Mouse (Mus musculus) MEL (cell line): Measurements from ENCODE around the gene S100pbp. TPM values are rescaled to one million over a fixed set of nuclear protein-coding genes. Genes with fewer than 3 reads are reported as not detected.

ENCODE experiments used
- DNase-seq: peaks from one replicate; pipeline ENCODE4 v3.0.0; 2011; ENCODE audit warnings: low read depth, low spot score
- H3K27ac ChIP-seq: 2 replicates; pipeline ENCODE4 v1.5.1; 2012; ENCODE audit warnings: low read depth, mild to moderate bottlenecking, control low read depth, low read length, moderate library complexity; ENCODE audit not compliant: control insufficient read depth
- H3K27me3 ChIP-seq, 2 experiments: fragments of 150-350 bp in 1 of 2; sonication (generic) in 1 of 2; 2 replicates each; pipeline ENCODE4 v1.6.1; 2012; ENCODE audit warnings: low read length in 2 of 2, mild to moderate bottlenecking in 2 of 2, improper control_type of control experiment in 1 of 2, moderate library complexity in 1 of 2; ENCODE audit not compliant: insufficient read depth in 2 of 2, control insufficient read depth in 1 of 2
- H3K36me3 ChIP-seq, 2 experiments: 2 replicates each; pipeline ENCODE4 v1.6.1; 2012 to 2014; ENCODE audit warnings: low read length in 2 of 2, improper control_type of control experiment in 1 of 2, inconsistent platforms in 1 of 2, mild to moderate bottlenecking in 1 of 2; ENCODE audit not compliant: insufficient read depth in 2 of 2, control insufficient read depth in 1 of 2
- H3K4me1 ChIP-seq, 2 experiments: fragments of 150-350 bp in 1 of 2; sonication (generic) in 1 of 2; 2 replicates each; pipeline ENCODE4 v1.6.1; 2012; ENCODE audit warnings: low read length in 2 of 2, improper control_type of control experiment in 1 of 2, mild to moderate bottlenecking in 1 of 2; ENCODE audit not compliant: insufficient read depth in 2 of 2, control insufficient read depth in 1 of 2
- H3K4me3 ChIP-seq, 2 experiments: fragments of 150-350 bp in 1 of 2; sonication (generic) in 1 of 2; 2 replicates each; pipeline ENCODE4 v1.5.1; 2012; ENCODE audit warnings: low read depth in 2 of 2, low read length in 2 of 2, mild to moderate bottlenecking in 2 of 2, moderate library complexity in 2 of 2, control low read depth in 1 of 2, improper control_type of control experiment in 1 of 2; ENCODE audit not compliant: control insufficient read depth in 1 of 2, insufficient read depth in 1 of 2
- H3K79me2 ChIP-seq: 2 replicates; pipeline ENCODE4 v1.6.1; 2012; ENCODE audit warnings: mild to moderate bottlenecking, low read length, moderate library complexity; ENCODE audit not compliant: control insufficient read depth, poor library complexity, insufficient read depth
- H3K9ac ChIP-seq: 2 replicates; pipeline ENCODE4 v1.6.1; 2012; ENCODE audit warnings: low read depth, mild to moderate bottlenecking, control low read depth, low read length, moderate library complexity; ENCODE audit not compliant: control insufficient read depth, poor library complexity, severe bottlenecking
- H3K9me3 ChIP-seq: fragments of 150-350 bp; sonication (generic); replicated peaks from 2 replicates; pipeline ENCODE4 v1.6.1; 2012; ENCODE audit warnings: mild to moderate bottlenecking, low read length, improper control_type of control experiment, moderate library complexity; ENCODE audit not compliant: insufficient read depth
- CHD2 ChIP-seq: IDR thresholded peaks from 2 replicates; pipeline ENCODE4 v1.6.1; 2011; ENCODE audit warnings: low read length, improper control_type of control experiment
- CTCF ChIP-seq, 3 experiments: IDR thresholded peaks in 2 of 3; conservative IDR thresholded peaks in 1 of 3; 2 replicates each; pipeline ENCODE4 v1.5.1; 2011 to 2012; ENCODE audit warnings: low read length in 3 of 3, low read depth in 2 of 3, mild to moderate bottlenecking in 2 of 3, improper control_type of control experiment in 1 of 3, inconsistent platforms in 1 of 3, mixed read lengths in 1 of 3, moderate library complexity in 1 of 3; ENCODE audit not compliant: control insufficient read depth in 1 of 3, insufficient read depth in 1 of 3, poor library complexity in 1 of 3, severe bottlenecking in 1 of 3
- ELF1 ChIP-seq: IDR thresholded peaks from 2 replicates; pipeline ENCODE4 v1.6.1; 2014; ENCODE audit warnings: low read depth, mild to moderate bottlenecking, inconsistent platforms, low read length, improper control_type of control experiment, moderate library complexity
- EP300 ChIP-seq, 2 experiments: IDR thresholded peaks; 2 replicates each; pipeline ENCODE4 v1.6.1; 2011; ENCODE audit warnings: improper control_type of control experiment in 2 of 2, low read length in 2 of 2, low read depth in 1 of 2, mild to moderate bottlenecking in 1 of 2
- GABPA ChIP-seq: IDR thresholded peaks from 2 replicates; pipeline ENCODE4 v1.6.1; 2012; ENCODE audit warnings: low read depth, mild to moderate bottlenecking, inconsistent platforms, low read length, improper control_type of control experiment, moderate library complexity
- HCFC1 ChIP-seq: IDR thresholded peaks from 2 replicates; pipeline ENCODE4 v1.6.1; 2012; ENCODE audit warnings: low read depth, mild to moderate bottlenecking, inconsistent platforms, low read length, improper control_type of control experiment, moderate library complexity
- KAT2A ChIP-seq: conservative IDR thresholded peaks from 2 replicates; pipeline ENCODE4 v1.6.1; 2012; ENCODE audit warnings: low read depth, low read length, improper control_type of control experiment, inconsistent platforms
- MAFK ChIP-seq: IDR thresholded peaks from 2 replicates; pipeline ENCODE4 v1.6.1; 2011; ENCODE audit warnings: low read depth, mild to moderate bottlenecking, low read length, improper control_type of control experiment, borderline replicate concordance
- MAX ChIP-seq: IDR thresholded peaks from 2 replicates; pipeline ENCODE4 v1.6.1; 2011; ENCODE audit warnings: low read length, improper control_type of control experiment
- MEF2A ChIP-seq: IDR thresholded peaks from 2 replicates; pipeline ENCODE4 v1.6.1; 2014; ENCODE audit warnings: low read depth, mild to moderate bottlenecking, inconsistent platforms, low read length, improper control_type of control experiment; ENCODE audit not compliant: poor library complexity, insufficient replicate concordance, severe bottlenecking; ENCODE audit errors: extremely low read depth
- MYB ChIP-seq: IDR thresholded peaks from 2 replicates; pipeline ENCODE4 v1.6.1; 2011; ENCODE audit warnings: mild to moderate bottlenecking, low read depth, low read length, improper control_type of control experiment
- NELFE ChIP-seq: IDR thresholded peaks from 2 replicates; pipeline ENCODE4 v1.6.1; 2011; ENCODE audit warnings: low read depth, low read length, improper control_type of control experiment
- POLR2AphosphoS5 ChIP-seq: IDR thresholded peaks from 2 replicates; pipeline ENCODE4 v1.6.1; 2012; ENCODE audit warnings: low read depth, borderline replicate concordance, mild to moderate bottlenecking, inconsistent platforms, low read length, moderate library complexity, mixed read lengths
- RCOR1 ChIP-seq: IDR thresholded peaks from 2 replicates; pipeline ENCODE4 v1.6.1; 2012; ENCODE audit warnings: low read depth, mild to moderate bottlenecking, inconsistent platforms, low read length, improper control_type of control experiment
- SIN3A ChIP-seq: IDR thresholded peaks from 2 replicates; pipeline ENCODE4 v1.6.1; 2012; ENCODE audit warnings: low read length, improper control_type of control experiment, inconsistent platforms
- SMC3 ChIP-seq: IDR thresholded peaks from 2 replicates; pipeline ENCODE4 v1.6.1; 2011; ENCODE audit warnings: low read depth, low read length, improper control_type of control experiment
- TAL1 ChIP-seq: IDR thresholded peaks from 2 replicates; pipeline ENCODE4 v1.6.1; 2012; ENCODE audit warnings: mild to moderate bottlenecking, inconsistent platforms, low read length, moderate library complexity, mixed read lengths
- TBP ChIP-seq: IDR thresholded peaks from 2 replicates; pipeline ENCODE4 v1.8.0; 2011; ENCODE audit warnings: low read depth, low read length, improper control_type of control experiment
- TCF12 ChIP-seq: IDR thresholded peaks from 2 replicates; pipeline ENCODE4 v1.6.1; 2014; ENCODE audit warnings: low read depth, mild to moderate bottlenecking, inconsistent platforms, low read length, improper control_type of control experiment, moderate library complexity
- UBTF ChIP-seq: IDR thresholded peaks from 2 replicates; pipeline ENCODE4 v1.6.1; 2012; ENCODE audit warnings: low read depth, mild to moderate bottlenecking, inconsistent platforms, low read length, improper control_type of control experiment, moderate library complexity, borderline replicate concordance; ENCODE audit not compliant: insufficient read depth
- USF1 ChIP-seq: IDR thresholded peaks from 2 replicates; pipeline ENCODE4 v1.6.1; 2014; ENCODE audit warnings: low read depth, mild to moderate bottlenecking, inconsistent platforms, low read length, improper control_type of control experiment, moderate library complexity
- USF2 ChIP-seq, 2 experiments: IDR thresholded peaks; 2 replicates each; pipeline ENCODE4 v1.6.1; 2011 to 2012; ENCODE audit warnings: improper control_type of control experiment in 2 of 2, low read length in 2 of 2, borderline replicate concordance in 1 of 2, inconsistent platforms in 1 of 2, low read depth in 1 of 2, mild to moderate bottlenecking in 1 of 2; ENCODE audit not compliant: insufficient read depth in 1 of 2
- ZC3H11A ChIP-seq: IDR thresholded peaks from 2 replicates; pipeline ENCODE4 v1.6.1; 2012; ENCODE audit warnings: low read depth, mild to moderate bottlenecking, inconsistent platforms, low read length, improper control_type of control experiment
- ZNF384 ChIP-seq: IDR thresholded peaks from 2 replicates; pipeline ENCODE4 v1.6.1; 2012; ENCODE audit warnings: low read depth, mild to moderate bottlenecking, inconsistent platforms, low read length, improper control_type of control experiment
- polyA plus RNA-seq, 2 experiments: library from polyadenylated mRNA; stranded (reverse) in 1 of 2; unstranded in 1 of 2; fragments of >175 nt in 1 of 2; fragments of >200 nt in 1 of 2; gene quantifications; 2 replicates each; pipeline versions ENCODE4 v1.2.1 to v1.2.4; 2012; ENCODE audit warnings: low replicate concordance in 2 of 2, low read depth in 1 of 2; ENCODE audit not compliant: insufficient read length in 2 of 2, insufficient read depth in 1 of 2, missing spikeins in 1 of 2
- total RNA-seq: library from RNA; depleted of rRNA; stranded (reverse); fragments of 300-350 nt; gene quantifications from 2 replicates; pipeline ENCODE4 v1.2.3, GENCODE M21; 2012

Gene S100pbp
- total and polyA plus RNA-seq, 3 experiments = 11.6 to 28.3 TPM; not detected in 1

DNA sequence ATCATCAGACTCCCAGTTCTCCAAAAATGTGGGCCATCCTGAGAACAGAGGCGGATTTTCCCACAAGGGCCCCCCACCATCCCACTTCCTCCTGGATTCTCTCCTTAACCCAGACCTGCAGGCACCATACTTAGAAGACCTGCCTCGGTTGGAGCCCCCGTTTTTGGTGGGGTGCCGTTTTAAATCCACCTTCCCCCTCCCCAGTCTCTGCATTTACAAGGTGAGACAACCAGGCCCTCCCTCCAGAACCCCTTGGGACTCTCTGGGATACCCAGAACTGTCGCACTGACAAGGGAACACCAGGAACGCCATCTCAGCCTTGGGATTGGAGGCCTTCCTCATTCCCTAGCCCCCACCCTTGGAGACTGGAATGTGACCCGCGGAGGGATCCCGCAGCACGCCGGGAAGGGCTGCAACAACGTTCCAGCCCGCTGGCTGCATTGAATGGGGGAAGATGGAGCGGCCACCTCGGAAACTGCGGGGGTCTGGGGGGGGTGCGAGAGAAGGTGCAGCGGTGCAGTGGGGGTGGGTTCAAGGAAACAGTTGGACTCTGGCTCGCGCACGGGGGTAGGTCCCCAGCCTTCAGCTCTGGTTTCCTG lies 48.4 kb upstream of the S100pbp start:
- Histone ChIP-seq H3K79me2 (no peaks in the 10 kb centered on the region), H3K4me3 (no peak overlapping the region), H3K27ac (no peak overlapping the region), H3K9ac (no peak overlapping the region), H3K36me3 (peaks cover 0 to 25% of the 10 kb centered on the region in 2 experiments; a peak in 2 of 4 replicates), H3K9me3 (no peaks in the 10 kb centered on the region), H3K27me3 (no peaks in the 10 kb centered on the region), H3K4me1 (peaks cover 16 to 28% of the 10 kb centered on the region in 2 experiments)
- DNase-seq = no peak
- no peak for TF ChIP-seq ELF1
- TF ChIP-seq RCOR1 = no peak

DNA sequence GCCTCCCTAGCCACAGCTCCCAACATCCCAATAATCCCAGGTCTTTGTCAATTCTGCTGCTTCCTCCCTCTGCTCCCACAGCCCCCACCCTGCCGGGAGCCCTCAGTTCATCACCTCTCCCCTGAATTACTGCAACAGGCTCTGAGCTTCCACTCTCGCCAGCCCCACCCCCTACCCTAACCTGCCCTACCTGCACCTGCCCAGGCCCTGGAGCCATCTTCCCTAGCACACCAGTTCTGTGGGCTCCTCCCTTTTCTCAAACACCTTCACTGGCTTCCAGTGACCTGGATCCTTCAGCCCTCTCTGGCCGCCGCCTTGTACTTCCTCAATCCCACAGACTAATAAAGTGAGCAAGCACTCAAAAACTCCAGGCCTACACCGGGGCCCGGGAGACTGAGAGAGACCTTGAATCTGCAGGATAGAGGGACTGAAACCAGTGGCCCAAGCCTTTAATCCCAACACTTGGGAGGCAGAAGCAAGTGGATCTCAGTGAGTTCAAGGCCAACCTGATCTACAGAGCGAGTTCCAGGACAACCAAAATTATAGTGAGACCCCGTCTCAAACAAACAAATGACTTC lies 46.8 kb upstream of the S100pbp start:
- H3K9me3 ChIP-seq = no peaks in the 10 kb centered on the region
- peak; percentile 41 for DNase-seq
- no peak overlapping the region for H3K4me3 ChIP-seq
- no peaks in the 10 kb centered on the region for H3K27me3 ChIP-seq
- TF ChIP-seq TBP (peak; percentile 92), SMC3 (no peak), ZNF384 (no peak), ELF1 (no peak)
- H3K9ac ChIP-seq = no peak overlapping the region
- no peaks in the 10 kb centered on the region for H3K79me2 ChIP-seq
- peaks cover 23 to 42% of the 10 kb centered on the region in 2 experiments for H3K4me1 ChIP-seq
- H3K27ac ChIP-seq = peak overlapping the region; percentile 7; the same call in 1 of the 2 replicates
- H3K36me3 ChIP-seq = peaks cover 0 to 35% of the 10 kb centered on the region in 2 experiments; a peak in 2 of 4 replicates

GRCm38 (mm10) chr4:129235147-129235546 lies 45.6 kb upstream of the S100pbp start:
- DNase-seq = peak; percentile 79
- H3K9ac ChIP-seq = no peak overlapping the region
- H3K79me2 ChIP-seq = no peaks in the 10 kb centered on the region
- peak overlapping the region; percentile 81 for H3K27ac ChIP-seq
- peaks cover 25 to 50% of the 10 kb centered on the region in 2 experiments for H3K4me1 ChIP-seq
- H3K36me3 ChIP-seq = peaks cover 0 to 36% of the 10 kb centered on the region in 2 experiments; a peak in 2 of 4 replicates
- no peaks in the 10 kb centered on the region for H3K27me3 ChIP-seq
- H3K9me3 ChIP-seq = no peaks in the 10 kb centered on the region
- no peak overlapping the region for H3K4me3 ChIP-seq
- no peak for TF ChIP-seq MYB
- TF ChIP-seq NELFE = no peak
- TF ChIP-seq TAL1 = peak; percentile 85
- TF ChIP-seq GABPA = no peak
- peak; percentile 94 to 96 for TF ChIP-seq EP300 (IDR thresholded peaks at IDR 0.05; ENCODE audit: low read depth in 1 of 2, low read length in 2 of 2)
- TF ChIP-seq KAT2A = no peak
- TF ChIP-seq MEF2A = no peak
- peak; percentile 68 for TF ChIP-seq SIN3A
- TF ChIP-seq MAX = no peak
- TF ChIP-seq MAFK = peak; percentile 62; the same call in 1 of the 2 replicates
- no peak for TF ChIP-seq UBTF
- 0 out of 2 replicates have a peak, but pooled peaks have one; percentile 19 for TF ChIP-seq USF1
- TF ChIP-seq HCFC1 = peak; percentile 16; the same call in 1 of the 2 replicates
- TF ChIP-seq ZC3H11A = no peak
- TF ChIP-seq CTCF (IDR thresholded peaks at IDR 0.05 in 2 of 3, conservative IDR thresholded peaks at IDR 0.05 in 1 of 3; ENCODE audit: control insufficient read depth in 1 of 3, insufficient read depth in 1 of 3, low read depth in 2 of 3, low read length in 3 of 3, poor library complexity in 1 of 3, severe bottlenecking in 1 of 3) = no peak
- TF ChIP-seq TCF12 = peak; percentile 99
- peak; percentile 96 for TF ChIP-seq ZNF384
- no peak for TF ChIP-seq POLR2AphosphoS5
- TF ChIP-seq CHD2 = no peak; the same call in 1 of the 2 replicates
- TF ChIP-seq USF2 (IDR thresholded peaks at IDR 0.05; ENCODE audit: borderline replicate concordance in 1 of 2, insufficient read depth in 1 of 2, low read depth in 1 of 2, low read length in 2 of 2) = no peak
